Mouse (Mus musculus): ENCODE results near the gene Fbxo22. TPM values are rescaled to one million over a fixed set of nuclear protein-coding genes. Genes with fewer than 3 reads are reported as not detected.
A peak's percentile ranks its signal among the peaks of the same experiment; 100 is the strongest.
"Not testable (repeated sequence)": the region's sequence is repeated elsewhere in the genome, so short reads cannot be mapped to it uniquely, and the experiment has no call there.

Gene Fbxo22
- polyA plus RNA-seq, 1 experiment: 27.9 TPM

DNA sequence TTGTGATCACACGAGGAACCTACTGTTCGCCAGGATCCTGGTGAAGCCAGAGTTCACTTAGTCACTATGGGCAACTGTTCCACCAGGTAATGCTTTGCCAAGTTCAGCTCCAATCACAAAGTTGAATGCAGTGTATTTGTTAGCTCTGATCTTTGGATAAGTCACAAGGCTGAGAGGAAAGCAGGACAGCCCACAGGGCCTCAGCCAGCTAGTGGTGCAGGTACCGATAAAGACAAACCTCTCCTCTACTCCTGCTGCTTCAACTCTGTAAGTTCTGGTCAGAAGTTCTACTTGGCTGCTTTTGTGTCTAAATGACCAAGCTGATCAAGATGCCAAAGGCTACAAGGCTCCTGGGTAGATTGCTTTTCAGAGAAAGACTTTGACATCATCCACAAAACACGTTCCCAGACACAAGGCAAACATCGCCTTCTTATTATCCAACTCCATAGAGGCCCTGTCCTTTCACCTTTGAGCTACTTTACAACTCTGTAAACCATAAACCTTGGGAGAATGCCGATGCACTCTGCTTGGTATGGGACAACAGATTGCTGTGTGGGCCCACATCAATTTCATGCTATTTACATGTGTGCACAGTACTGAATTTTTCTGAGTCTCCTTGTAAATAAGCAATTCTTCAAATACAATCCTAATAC is 42.0 kb downstream of the Fbxo22 start:
- Histone ChIP-seq H3K4me1 (ENCODE audit: control insufficient read depth, insufficient read depth, low read length) (peaks cover 33% of the 10 kb centered on the region), H3K4me3 (ENCODE audit: insufficient read depth, low read length) (no peak overlapping the region), H3K27ac (ENCODE audit: insufficient read depth, low read depth, low read length) (no peak overlapping the region)
- TF ChIP-seq POLR2A (IDR thresholded peaks at IDR 0.05; ENCODE audit: borderline replicate concordance, low read depth, low read length) (no peak), CTCF (IDR thresholded peaks at IDR 0.05; ENCODE audit: low read depth, low read length) (no peak)

- H3K27ac ChIP-seq (ENCODE audit: insufficient read depth, low read depth, low read length); H3K4me3 ChIP-seq (ENCODE audit: insufficient read depth, low read length): not testable (repeated sequence)
- peaks cover 41% of the 10 kb centered on the region for H3K4me1 ChIP-seq (ENCODE audit: control insufficient read depth, insufficient read depth, low read length)
These were observed 43.4 kb downstream of the Fbxo22 start for GRCm38 (mm10) chr9:55252097-55252496.

GRCm38 (mm10) chr9:55253849-55254248 is 45.1 kb downstream of the Fbxo22 start:
- TF ChIP-seq CTCF (IDR thresholded peaks at IDR 0.05; ENCODE audit: low read depth, low read length) (no peak), POLR2A (IDR thresholded peaks at IDR 0.05; ENCODE audit: borderline replicate concordance, low read depth, low read length) (no peak)
- Histone ChIP-seq H3K27ac (ENCODE audit: insufficient read depth, low read depth, low read length) (peak overlapping the region; percentile 26; the same call in 1 of the 2 replicates), H3K4me1 (ENCODE audit: control insufficient read depth, insufficient read depth, low read length) (peaks cover 49% of the 10 kb centered on the region), H3K4me3 (ENCODE audit: insufficient read depth, low read length) (no peak overlapping the region)

DNA sequence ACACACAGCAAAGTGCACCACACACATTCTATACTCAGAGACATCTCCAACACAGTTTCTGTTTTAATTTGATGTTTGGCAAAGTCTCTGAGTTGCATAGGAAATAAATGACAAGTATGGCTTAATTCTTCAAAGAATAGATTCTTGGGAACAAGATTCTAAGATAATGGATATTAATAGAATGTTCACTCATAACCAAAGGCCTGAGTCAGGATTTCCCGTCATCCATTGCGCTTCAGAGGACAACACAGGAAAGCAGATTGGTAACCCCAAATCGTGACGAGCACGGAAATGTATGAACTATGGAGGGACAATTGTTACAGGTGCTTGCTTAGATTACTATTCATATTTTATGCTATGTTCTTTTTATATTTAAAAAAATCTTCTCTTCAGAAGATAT is 46.3 kb downstream of the Fbxo22 start:
- H3K4me3 ChIP-seq (ENCODE audit: insufficient read depth, low read length): no peak overlapping the region
- H3K4me1 ChIP-seq (ENCODE audit: control insufficient read depth, insufficient read depth, low read length): peaks cover 47% of the 10 kb centered on the region
- TF ChIP-seq CTCF (IDR thresholded peaks at IDR 0.05; ENCODE audit: low read depth, low read length) (no peak), POLR2A (IDR thresholded peaks at IDR 0.05; ENCODE audit: borderline replicate concordance, low read depth, low read length) (no peak)
- H3K27ac ChIP-seq (ENCODE audit: insufficient read depth, low read depth, low read length): peak overlapping the region; percentile 7; the same call in 1 of the 2 replicates

GRCm38 (mm10) chr9:55255604-55256003 is 46.9 kb downstream of the Fbxo22 start:
- Histone ChIP-seq H3K4me1 (ENCODE audit: control insufficient read depth, insufficient read depth, low read length) (peaks cover 46% of the 10 kb centered on the region), H3K27ac (ENCODE audit: insufficient read depth, low read depth, low read length) (peak overlapping the region; percentile 85), H3K4me3 (ENCODE audit: insufficient read depth, low read length) (no peak overlapping the region)
- TF ChIP-seq POLR2A (IDR thresholded peaks at IDR 0.05; ENCODE audit: borderline replicate concordance, low read depth, low read length): no peak
- TF ChIP-seq CTCF (IDR thresholded peaks at IDR 0.05; ENCODE audit: low read depth, low read length): no peak

- no peak overlapping the region for H3K4me3 ChIP-seq (ENCODE audit: insufficient read depth, low read length)
- H3K4me1 ChIP-seq (ENCODE audit: control insufficient read depth, insufficient read depth, low read length): peaks cover 44% of the 10 kb centered on the region
- peak overlapping the region; percentile 49 for H3K27ac ChIP-seq (ENCODE audit: insufficient read depth, low read depth, low read length)
- TF ChIP-seq CTCF (IDR thresholded peaks at IDR 0.05; ENCODE audit: low read depth, low read length) (no peak), POLR2A (IDR thresholded peaks at IDR 0.05; ENCODE audit: borderline replicate concordance, low read depth, low read length) (no peak)
These were observed 48.4 kb downstream of the Fbxo22 start for GRCm38 (mm10) chr9:55257105-55257504.

DNA sequence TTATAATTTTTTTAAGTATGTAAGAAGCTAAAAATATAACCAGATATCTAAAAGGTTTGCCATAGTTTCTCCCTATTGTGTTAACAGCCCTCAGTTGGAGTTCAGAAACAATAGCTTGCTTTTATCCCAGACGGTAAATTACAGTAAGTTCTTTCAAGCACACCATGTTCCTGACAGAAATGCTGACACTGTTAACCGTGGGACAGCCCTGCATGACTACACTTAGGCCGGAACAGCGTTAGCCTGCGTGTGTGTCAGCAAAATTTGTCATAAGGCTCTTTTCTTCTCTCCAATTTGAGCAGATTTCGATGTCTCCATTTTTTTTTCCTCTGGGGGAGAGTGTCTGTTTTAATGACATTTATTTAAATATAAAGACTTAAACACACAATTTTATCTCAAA is 51.0 kb downstream of the Fbxo22 start:
- TF ChIP-seq CTCF (IDR thresholded peaks at IDR 0.05; ENCODE audit: low read depth, low read length) (no peak), POLR2A (IDR thresholded peaks at IDR 0.05; ENCODE audit: borderline replicate concordance, low read depth, low read length) (no peak)
- Histone ChIP-seq H3K4me3 (ENCODE audit: insufficient read depth, low read length) (no peak overlapping the region), H3K27ac (ENCODE audit: insufficient read depth, low read depth, low read length) (no peak overlapping the region), H3K4me1 (ENCODE audit: control insufficient read depth, insufficient read depth, low read length) (peaks cover 32% of the 10 kb centered on the region)

GRCm38 (mm10) chr9:55264356-55265302 is 55.9 kb downstream of the Fbxo22 start:
- H3K27ac ChIP-seq (ENCODE audit: insufficient read depth, low read depth, low read length): no peak overlapping the region
- TF ChIP-seq CTCF (IDR thresholded peaks at IDR 0.05; ENCODE audit: low read depth, low read length) (no peak), POLR2A (IDR thresholded peaks at IDR 0.05; ENCODE audit: borderline replicate concordance, low read depth, low read length) (no peak)

DNA sequence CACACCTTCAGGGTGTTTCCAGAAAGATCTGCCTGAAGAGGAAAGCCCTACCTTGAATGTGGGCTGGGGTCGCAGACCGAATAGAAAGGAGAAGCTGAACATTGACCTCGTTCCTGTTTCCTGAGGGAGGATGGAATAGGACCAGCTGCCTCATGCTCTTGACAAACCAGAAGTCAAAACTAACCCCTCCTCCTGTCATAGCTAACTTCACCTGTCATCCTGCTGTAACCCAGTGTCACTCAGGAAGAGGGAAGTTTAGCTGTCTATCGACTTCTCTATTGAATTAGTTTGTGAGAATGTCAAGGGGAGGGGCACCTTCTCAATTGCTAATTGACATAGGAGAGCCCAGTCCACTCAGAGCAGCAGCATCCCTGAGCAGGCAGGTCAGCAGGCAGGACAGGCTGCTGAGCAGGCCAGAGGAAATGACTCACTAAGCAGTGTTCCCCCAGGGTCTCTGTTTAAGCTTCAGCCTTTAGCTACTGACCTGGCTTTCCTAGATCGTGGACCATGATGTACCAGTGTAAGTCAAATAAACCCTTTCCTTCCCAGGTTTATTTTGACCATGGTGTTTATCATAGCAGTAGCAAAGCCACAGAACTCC is 63.3 kb downstream of the Fbxo22 start:
- Histone ChIP-seq H3K27ac (ENCODE audit: insufficient read depth, low read depth, low read length) (no peak overlapping the region), H3K4me3 (ENCODE audit: insufficient read depth, low read length) (no peak overlapping the region), H3K4me1 (ENCODE audit: control insufficient read depth, insufficient read depth, low read length) (peaks cover 10% of the 10 kb centered on the region)
- TF ChIP-seq CTCF (IDR thresholded peaks at IDR 0.05; ENCODE audit: low read depth, low read length): no peak
- no peak for TF ChIP-seq POLR2A (IDR thresholded peaks at IDR 0.05; ENCODE audit: borderline replicate concordance, low read depth, low read length)

More at GRCm38 (mm10) chr9:55264356-55265302, 55.9 kb downstream of the Fbxo22 start:
- H3K4me1 ChIP-seq (ENCODE audit: control insufficient read depth, insufficient read depth, low read length): 0 out of 2 replicates have a peak, but pooled peaks cover 3% of the 10 kb centered on the region
- H3K4me3 ChIP-seq (ENCODE audit: insufficient read depth, low read length): no peak overlapping the region

All from bone marrow macrophage, adult 2 months (primary cell).